Mouse (Mus musculus) stomach, postnatal 0 days (tissue): Measurements from ENCODE around the gene Ptprg.

Source experiments
- CTCF ChIP-seq: IDR thresholded peaks from 2 replicates; pipeline ENCODE4 v1.5.1; 2016; ENCODE audit warnings: antibody characterized with exemption, low read depth, mild to moderate bottlenecking, moderate library complexity
- EP300 ChIP-seq: optimal IDR thresholded peaks from 2 replicates; pipeline ENCODE3; 2016; ENCODE audit warnings: antibody characterized with exemption

- TF ChIP-seq EP300 (no peak), CTCF (no peak)
These were observed 41.0 kb downstream of the Ptprg start for GRCm38 (mm10) chr14:11594336-11594735.
